Mouse (Mus musculus) G1E-ER4 (cell line): ENCODE data around the gene Pcare. TPM values are rescaled to one million over a fixed set of nuclear protein-coding genes. Genes with fewer than 3 reads are reported as not detected.

Source experiments
- GATA1 ChIP-seq: IDR thresholded peaks from one replicate; pipeline ENCODE4 v1.8.0; 2012; ENCODE audit warnings: low read length, inconsistent platforms
- polyA plus RNA-seq: library from polyadenylated mRNA; stranded (reverse); fragments of >175 nt; gene quantifications from 2 replicates; pipeline ENCODE4 v1.2.3, GENCODE M21; 2012

Gene Pcare
- polyA plus RNA-seq, 1 experiment = not detected

GRCm38 (mm10) chr17:71749616-71750168 lies 3.0 kb downstream of the Pcare start:
- TF ChIP-seq GATA1 = no peak

DNA sequence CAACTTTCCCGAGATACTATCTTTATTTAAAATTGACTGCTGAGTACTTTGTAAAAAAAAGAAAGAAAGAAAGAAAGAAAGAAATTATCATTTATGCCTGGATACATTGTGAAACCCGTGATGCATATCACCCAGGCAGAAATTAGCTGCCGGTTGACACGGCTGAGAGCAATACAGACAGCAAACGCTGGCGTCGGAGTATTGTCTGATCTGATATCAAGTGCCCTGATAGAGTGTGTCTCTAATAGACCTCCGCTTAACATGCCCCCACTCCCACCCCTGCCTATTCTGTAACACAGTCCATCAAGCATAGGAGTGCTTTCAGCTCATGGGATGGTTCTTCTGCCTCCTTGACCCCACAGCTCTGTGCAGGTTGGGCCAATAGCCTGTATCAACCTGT lies 5.1 kb downstream of the Pcare start:
- no peak for TF ChIP-seq GATA1

DNA sequence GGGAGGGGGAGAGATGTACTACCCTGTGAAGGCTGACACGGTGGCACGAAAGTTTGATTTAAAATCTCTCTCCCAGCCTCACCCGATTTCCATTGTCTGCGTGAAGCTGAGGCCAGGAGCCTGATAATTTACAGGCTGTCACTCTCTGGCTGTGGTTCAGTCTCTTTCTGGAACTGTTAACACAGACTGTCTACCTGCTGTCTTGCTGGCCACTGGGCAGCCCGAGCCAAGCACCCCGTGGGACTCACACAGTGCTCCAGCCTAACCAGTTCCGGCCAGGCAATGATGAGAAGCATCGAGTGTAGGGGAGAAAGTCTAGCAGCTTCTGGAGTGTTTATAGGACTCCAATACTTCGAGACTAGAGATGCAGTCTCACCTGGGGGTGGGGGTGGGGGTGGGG lies 6.6 kb downstream of the Pcare start:
- no peak for TF ChIP-seq GATA1

DNA sequence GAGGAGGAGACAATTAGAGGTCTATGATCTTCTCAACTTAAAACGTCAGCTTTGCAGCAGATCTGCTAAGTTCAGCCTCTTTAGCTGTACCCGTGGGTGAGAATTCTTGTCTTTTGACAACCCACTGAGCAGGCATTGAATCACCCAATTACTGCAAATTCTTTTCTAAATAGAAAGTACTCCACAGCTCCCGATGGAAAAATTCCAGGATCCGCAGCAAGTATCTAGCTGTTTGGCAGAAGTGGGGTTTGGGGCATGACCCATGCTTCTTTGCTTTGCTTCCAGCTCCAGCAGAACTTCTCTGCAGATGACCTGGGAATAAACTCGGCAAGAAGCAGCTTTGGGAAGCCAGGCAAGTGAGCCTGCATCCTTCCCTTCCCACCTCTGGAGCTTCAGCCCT lies 9.8 kb downstream of the Pcare start:
- no peak for TF ChIP-seq GATA1

GRCm38 (mm10) chr17:71742156-71742555 lies 10.5 kb downstream of the Pcare start:
- no peak for TF ChIP-seq GATA1

GRCm38 (mm10) chr17:71736442-71736841 lies 16.3 kb downstream of the Pcare start:
- TF ChIP-seq GATA1 = no peak

- no peak for TF ChIP-seq GATA1
These were observed 22.0 kb downstream of the Pcare start for GRCm38 (mm10) chr17:71730655-71731054.

- TF ChIP-seq GATA1 = no peak
These were observed 31.7 kb downstream of the Pcare start for GRCm38 (mm10) chr17:71721019-71721418.

DNA sequence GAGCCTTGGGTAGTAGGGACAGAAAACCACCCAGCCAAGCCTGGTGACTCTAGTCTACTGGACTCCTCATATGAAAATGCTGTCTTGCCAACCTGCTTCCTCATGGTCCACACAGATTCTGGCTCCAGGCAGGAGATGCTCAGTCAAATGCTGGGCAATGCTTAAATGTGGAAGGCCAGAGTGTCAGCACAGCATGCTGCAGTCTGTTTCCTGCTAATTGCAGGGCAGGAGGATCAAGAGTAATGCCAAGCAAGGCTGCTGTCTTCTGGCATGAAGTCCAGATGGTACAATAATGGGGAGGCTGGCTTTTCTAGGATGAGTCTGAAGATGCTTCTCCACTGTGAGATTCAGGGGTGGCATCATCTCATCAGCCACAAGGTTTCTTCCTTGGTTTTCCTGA lies 32.3 kb downstream of the Pcare start:
- no peak for TF ChIP-seq GATA1

- no peak for TF ChIP-seq GATA1
These were observed 34.6 kb downstream of the Pcare start for GRCm38 (mm10) chr17:71717881-71718625.

- no peak for TF ChIP-seq GATA1
These were observed 37.7 kb downstream of the Pcare start for GRCm38 (mm10) chr17:71715034-71715433.

DNA sequence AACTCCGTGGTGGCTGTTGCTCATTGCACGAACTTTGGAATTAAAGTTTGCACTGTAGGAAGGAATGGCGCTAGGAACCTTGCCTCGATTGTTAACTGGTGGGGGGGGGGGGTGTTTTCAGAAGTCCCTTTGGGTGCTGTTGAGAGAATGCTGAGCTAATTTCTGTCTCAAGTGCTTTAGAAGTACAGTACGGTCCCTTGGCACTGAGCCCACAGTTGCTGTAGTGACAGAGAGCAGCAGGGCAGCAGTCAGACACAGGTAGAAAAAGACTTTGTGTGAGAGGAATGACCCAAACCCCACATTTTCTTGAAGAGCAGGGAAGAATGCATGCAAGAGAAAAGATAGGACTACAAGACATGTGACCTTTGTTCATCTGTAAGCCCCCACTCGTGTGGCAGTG lies 40.4 kb downstream of the Pcare start:
- TF ChIP-seq GATA1 = no peak

DNA sequence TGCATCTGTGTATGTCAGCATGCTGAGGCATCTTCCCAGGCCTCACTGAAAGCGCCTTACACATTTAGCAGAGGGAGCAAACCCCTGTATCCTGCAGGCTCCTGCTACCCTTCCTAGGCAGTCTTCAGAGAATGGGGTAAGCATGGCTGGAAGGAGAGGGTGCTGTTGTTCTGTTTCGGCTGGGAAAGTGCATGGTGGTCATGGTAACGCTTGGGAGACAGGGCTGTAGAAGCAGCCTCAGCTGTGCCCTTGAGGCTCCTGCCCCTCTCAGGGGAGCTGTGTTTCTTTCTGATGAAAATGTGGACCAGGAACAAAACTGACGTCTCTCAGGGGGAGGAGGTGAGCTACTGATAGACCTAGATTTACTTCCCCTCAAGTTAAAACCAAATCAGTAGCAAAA lies 45.0 kb downstream of the Pcare start:
- no peak for TF ChIP-seq GATA1

DNA sequence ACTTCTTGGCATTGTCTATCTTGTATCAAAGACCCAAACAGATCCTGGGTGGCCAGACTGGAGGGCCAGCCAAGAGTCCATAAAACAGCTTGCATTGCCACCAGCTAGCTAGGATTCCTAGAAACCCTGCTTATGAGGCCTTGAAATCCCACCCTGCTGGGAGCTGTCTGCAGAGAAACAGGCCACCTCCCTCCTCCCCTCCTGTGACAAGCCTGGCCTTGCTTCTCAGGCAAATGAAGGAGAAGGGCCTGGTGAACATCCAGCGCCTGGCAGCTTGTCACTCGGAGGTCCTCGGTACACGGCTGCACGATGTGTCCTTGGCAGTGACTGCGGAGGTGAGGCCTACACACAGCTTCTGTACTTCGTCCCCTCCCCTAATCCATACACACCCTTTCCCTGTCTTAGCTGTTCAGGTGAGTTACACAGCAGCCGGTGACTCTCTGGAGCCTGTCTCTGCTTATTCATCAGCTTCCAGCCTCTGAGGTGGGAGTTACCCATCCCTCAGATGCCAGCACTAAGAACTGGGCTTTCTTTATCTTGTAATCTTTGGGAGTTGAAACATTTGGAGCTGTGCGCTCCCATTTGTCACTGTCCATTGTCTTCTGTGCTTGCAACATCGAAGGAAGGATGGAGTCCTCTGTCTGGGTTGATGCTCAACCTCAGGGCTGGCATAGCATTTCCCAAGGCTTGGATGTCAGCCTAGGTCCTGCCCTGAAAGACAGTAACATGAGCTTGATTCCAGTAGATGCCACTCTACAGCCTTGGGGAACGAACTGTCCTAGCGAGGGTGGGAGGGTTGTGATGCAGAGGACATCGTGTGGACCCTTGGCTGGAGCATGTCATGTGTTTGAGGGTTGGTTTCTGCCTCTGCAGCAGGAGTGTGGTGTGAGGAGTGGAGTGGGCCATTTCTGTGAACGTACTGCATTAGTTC lies 46.9 kb downstream of the Pcare start:
- no peak for TF ChIP-seq GATA1

DNA sequence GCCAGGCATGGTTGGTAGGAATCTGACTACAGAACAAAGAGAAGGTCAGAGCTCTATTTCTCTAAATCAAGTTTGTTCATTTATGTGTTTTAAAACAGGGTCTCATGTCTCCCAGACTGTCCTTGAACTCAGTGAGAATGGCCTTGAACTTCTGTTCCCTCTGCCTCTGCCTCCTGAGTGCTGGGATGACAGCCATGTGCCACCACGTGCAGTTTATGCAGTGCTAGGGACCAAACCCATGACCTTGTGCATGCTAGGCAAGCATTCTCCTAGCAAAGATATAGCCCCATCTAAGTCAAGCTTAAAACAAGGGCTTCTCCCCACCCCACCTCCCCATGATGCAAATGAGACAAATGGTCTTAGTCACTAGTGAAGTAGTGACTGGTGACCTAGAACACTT lies 47.6 kb downstream of the Pcare start:
- no peak for TF ChIP-seq GATA1

DNA sequence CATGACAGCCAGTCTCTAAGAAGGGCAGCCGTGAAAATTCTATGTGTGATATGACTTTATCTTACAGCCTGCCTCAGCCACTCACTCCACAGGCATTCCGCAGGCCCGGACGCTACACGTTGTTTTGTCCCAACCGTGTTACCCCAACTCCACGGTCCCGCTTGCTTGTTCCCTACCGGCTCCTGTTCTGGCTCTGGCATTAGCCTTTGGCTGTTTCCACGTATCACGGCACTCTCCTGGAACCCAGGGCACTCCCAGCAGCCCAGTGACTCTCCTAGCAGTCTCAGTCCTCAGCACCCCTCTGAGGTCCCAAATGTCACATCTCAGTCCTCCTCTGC lies 54.1 kb downstream of the Pcare start:
- TF ChIP-seq GATA1 = no peak

DNA sequence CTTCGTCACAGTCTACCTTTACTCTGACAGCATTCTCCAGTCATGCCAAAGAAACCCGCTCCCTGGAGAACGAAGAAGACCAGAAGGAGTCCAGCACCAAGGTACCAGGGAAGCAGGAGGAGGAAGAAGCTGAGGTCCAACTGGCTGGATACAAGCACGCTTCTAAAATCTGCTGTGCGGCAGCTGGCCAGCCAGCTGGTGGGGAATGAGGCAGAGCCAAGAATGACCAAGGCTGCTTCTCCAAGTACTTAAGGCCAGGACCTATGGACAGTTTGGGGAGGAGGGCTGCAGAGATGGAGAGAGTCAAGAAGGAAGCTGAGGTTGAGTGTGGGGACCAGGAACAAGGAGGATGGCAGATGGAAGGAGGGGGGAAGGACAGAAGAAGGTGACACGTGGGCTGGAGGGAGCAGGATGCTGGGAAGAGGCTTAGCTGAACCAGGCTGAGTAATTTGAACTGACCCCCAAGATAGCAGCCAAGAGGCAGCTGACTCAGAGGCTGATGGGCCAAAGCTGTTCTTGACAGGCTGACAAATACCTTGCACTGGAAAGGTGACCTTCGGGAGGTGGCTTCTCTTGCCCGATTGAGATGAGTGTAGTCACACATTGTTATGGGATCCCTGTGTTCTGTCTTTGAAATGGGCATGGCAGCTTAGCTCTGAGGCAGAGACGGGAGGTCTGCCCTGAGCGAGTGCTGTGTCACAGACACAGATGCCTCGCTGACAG lies 54.6 kb downstream of the Pcare start:
- no peak for TF ChIP-seq GATA1
